Mouse (Mus musculus) cerebellum, adult 2 months (tissue): ENCODE measurements around the gene Shisal2a.

Experiments used
- CTCF ChIP-seq: fragments of 200-500 bp; IDR thresholded peaks from 2 replicates; pipeline ENCODE4 v1.5.1; 2011; ENCODE audit warnings: low read depth, mild to moderate bottlenecking, control low read depth, low read length, moderate library complexity, borderline replicate concordance; ENCODE audit not compliant: insufficient read depth
- POLR2A ChIP-seq: fragments of 200-500 bp; IDR thresholded peaks from 2 replicates; pipeline ENCODE4 v1.6.1; 2011; ENCODE audit warnings: low read length, control low read depth, borderline replicate concordance; ENCODE audit not compliant: insufficient read depth

DNA sequence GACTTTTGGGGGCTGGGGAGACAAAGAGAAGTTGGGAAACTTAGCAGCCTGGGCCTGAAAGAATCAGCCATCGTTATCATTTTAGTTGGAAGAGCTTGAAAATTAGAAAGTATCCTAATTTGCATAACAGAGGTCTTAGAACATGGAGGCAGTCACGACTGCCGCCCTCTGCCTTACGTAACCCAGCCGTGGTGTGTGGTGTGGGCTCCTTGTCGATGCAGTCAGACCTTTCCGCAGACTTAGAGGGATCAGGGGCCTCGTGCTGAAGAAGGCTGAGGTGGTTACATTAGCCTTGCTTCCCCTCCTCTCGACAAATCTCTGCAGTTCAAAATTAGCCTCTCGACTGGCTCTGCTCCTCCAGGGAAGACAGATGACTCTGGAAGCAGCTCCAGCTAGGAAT is 44.3 kb downstream of the Shisal2a start:
- no peak for TF ChIP-seq CTCF
- TF ChIP-seq POLR2A = no peak
